Mouse (Mus musculus): ENCODE measurements around the gene Tkt. TPM values are rescaled to one million over a fixed set of nuclear protein-coding genes. Genes with fewer than 3 reads are reported as not detected.

Tkt gene
- 238 and 253 TPM in 2 replicates for polyA plus RNA-seq (2015; fragmentation: Nextera tagmentation; extraction: Ambion mirVana)

DNA sequence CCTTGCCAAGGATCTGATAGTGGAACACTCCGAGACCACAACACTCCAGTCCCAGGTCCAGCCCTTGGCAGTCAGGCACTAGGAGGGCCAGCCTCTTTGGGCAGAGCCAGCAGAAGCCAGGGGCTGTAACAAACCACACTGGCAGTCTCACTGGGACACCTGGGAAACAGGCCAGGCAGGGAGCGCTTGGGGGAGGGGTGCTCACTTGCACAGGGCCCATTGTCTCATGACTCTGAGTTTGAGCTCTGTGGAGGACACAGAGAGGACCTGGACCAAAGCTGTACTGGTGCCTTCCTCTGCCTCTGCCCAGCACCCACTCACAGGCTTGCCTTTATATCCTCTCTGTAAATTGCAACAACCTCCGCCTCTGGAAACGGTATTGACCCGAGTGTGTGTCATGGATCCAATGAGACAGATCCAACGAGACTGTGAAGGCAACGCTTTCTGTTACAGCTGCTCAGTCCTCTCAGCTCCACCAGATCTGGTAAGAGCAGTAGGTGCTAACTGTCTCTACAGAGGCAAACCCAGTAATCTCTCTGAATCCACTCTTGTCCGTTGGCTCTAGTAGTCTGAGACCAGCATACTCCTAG is at the start of gene Tkt:
Gene Tkt (plus strand): TSS at position 229 of the 590 bp plus-strand sequence.
- H3K9me3 ChIP-seq (replicated peaks; ENCODE audit: low read length), result no peaks in the 10 kb centered on the region
- no peak for TF ChIP-seq CTCF (IDR thresholded peaks at IDR 0.05; ENCODE audit: low read depth)
- H3K4me3 ChIP-seq (replicated peaks; ENCODE audit: low read depth, low read length), result peak within 1 kb of the TSS; percentile 65
- H3K9ac ChIP-seq (ENCODE audit: low read depth, low read length), result peak within 1 kb of the TSS; percentile 82
- no peaks in the 10 kb centered on the region for H3K27me3 ChIP-seq (ENCODE audit: insufficient read depth, low read length)
- H3K27ac ChIP-seq, result peak within 1 kb of the TSS; percentile 92
- H3K4me2 ChIP-seq (ENCODE audit: low read length), result peak within 1 kb of the TSS; percentile 97
- H3K4me1 ChIP-seq (replicated peaks; ENCODE audit: insufficient read depth, low read length), result peaks cover 24% of the 10 kb centered on the region
- H3K36me3 ChIP-seq (ENCODE audit: insufficient read depth, low read length), result no peaks in the 10 kb centered on the region
- DNase-seq (ENCODE audit: low spot score), result no peak
- 23% methylated on average over 8 of the region's 8 CpGs for WGBS
- ATAC-seq (replicated peaks; ENCODE audit: low FRiP score, low read depth), result peak; percentile 15; the same call in 1 of the 2 replicates

DNA sequence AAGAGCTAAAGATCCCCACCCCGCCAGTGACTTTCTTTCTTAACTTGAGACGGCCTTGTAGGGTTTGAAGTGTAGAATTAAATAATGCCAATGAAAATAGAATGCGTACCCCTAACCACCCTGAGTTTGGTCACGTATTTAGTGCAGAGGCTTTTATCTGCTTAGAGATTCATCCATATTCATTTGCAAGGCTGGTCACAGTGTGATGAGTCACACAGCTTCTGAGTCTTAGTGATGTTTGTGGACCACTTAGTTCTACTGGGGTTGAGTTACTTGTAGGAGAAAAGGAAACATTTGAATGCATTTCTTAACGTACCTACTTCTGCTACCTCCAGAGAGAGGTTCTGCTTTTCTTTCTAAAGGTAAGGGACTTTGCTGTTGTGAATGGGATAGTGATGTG is 43.2 kb upstream of the Tkt start:
- H3K9ac ChIP-seq (ENCODE audit: low read depth, low read length), result no peak overlapping the region
- H3K4me2 ChIP-seq (ENCODE audit: low read length), result no peak overlapping the region
- 90% methylated on average over 5 of the region's 5 CpGs for WGBS
- no peak overlapping the region for H3K27ac ChIP-seq
- H3K9me3 ChIP-seq (replicated peaks; ENCODE audit: low read length), result no peaks in the 10 kb centered on the region
- no peaks in the 10 kb centered on the region for H3K27me3 ChIP-seq (ENCODE audit: insufficient read depth, low read length)
- H3K4me3 ChIP-seq (replicated peaks; ENCODE audit: low read depth, low read length), result no peak overlapping the region
- no peaks in the 10 kb centered on the region for H3K4me1 ChIP-seq (replicated peaks; ENCODE audit: insufficient read depth, low read length)
- ATAC-seq (replicated peaks; ENCODE audit: low FRiP score, low read depth) (no peak), DNase-seq (ENCODE audit: low spot score) (no peak)
- H3K36me3 ChIP-seq (ENCODE audit: insufficient read depth, low read length), result peaks cover 32% of the 10 kb centered on the region; the same call in 1 of the 2 replicates
- no peak for TF ChIP-seq CTCF (IDR thresholded peaks at IDR 0.05; ENCODE audit: low read depth)

DNA sequence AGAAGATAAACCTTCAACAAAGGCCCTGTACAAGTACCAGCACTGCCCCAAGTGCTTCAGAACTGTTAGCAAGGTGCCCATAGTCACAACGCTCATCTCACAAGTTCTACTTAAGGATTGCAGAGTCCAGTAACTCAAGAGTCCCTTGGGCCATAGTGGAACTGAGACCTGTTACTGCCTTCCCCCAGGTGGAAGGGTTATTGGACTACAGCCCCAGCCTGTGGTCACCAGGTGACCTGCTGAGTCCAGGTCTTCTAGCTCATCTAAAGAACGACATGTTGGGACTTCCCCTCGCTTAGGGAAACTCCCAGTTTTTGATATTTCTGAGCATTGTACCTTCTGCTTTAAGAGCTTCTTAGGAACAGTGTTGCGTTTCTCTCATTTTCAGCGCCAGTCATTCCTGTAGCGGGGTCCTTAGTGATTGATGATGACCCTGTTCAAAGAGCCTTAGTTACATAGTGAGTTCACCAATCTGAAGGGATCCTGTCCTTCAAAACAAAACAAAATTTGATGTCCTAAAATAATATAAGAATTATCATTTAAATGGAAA is 37.9 kb upstream of the Tkt start:
- Histone ChIP-seq H3K4me1 (replicated peaks; ENCODE audit: insufficient read depth, low read length) (no peaks in the 10 kb centered on the region), H3K9me3 (replicated peaks; ENCODE audit: low read length) (no peaks in the 10 kb centered on the region), H3K4me3 (replicated peaks; ENCODE audit: low read depth, low read length) (no peak overlapping the region), H3K27me3 (ENCODE audit: insufficient read depth, low read length) (no peaks in the 10 kb centered on the region), H3K27ac (no peak overlapping the region), H3K36me3 (ENCODE audit: insufficient read depth, low read length) (peaks cover 35% of the 10 kb centered on the region), H3K9ac (ENCODE audit: low read depth, low read length) (no peak overlapping the region), H3K4me2 (ENCODE audit: low read length) (no peak overlapping the region)
- ATAC-seq (replicated peaks; ENCODE audit: low FRiP score, low read depth) (no peak), DNase-seq (ENCODE audit: low spot score) (no peak)
- TF ChIP-seq CTCF (IDR thresholded peaks at IDR 0.05; ENCODE audit: low read depth), result no peak
- 93% methylated on average over 6 of the region's 6 CpGs for WGBS

DNA sequence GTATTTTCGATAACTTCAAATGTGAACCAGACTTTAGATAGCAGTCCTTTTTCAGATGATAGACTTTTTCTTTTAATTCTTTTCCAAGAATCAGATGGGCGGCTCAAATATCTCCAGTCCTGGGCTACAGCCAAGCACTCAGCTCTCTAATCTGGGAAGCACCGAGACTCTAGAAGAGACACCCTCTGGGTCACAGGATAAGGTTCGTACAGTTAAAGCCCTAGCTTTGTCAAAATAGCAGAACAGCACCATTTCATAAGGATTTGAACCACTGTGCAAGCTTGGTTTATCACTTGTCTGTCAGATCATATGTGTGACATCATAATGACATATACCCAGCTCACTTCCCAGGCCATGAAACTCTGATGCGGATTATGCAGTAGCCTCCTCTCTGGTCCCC is 35.3 kb upstream of the Tkt start:
- H3K36me3 ChIP-seq (ENCODE audit: insufficient read depth, low read length), result peaks cover 23% of the 10 kb centered on the region
- H3K4me1 ChIP-seq (replicated peaks; ENCODE audit: insufficient read depth, low read length), result no peaks in the 10 kb centered on the region
- WGBS, result 79% methylated on average over 5 of the region's 5 CpGs
- no peak overlapping the region for H3K27ac ChIP-seq
- no peaks in the 10 kb centered on the region for H3K27me3 ChIP-seq (ENCODE audit: insufficient read depth, low read length)
- no peaks in the 10 kb centered on the region for H3K9me3 ChIP-seq (replicated peaks; ENCODE audit: low read length)
- H3K4me2 ChIP-seq (ENCODE audit: low read length), result no peak overlapping the region
- no peak overlapping the region for H3K4me3 ChIP-seq (replicated peaks; ENCODE audit: low read depth, low read length)
- no peak for DNase-seq (ENCODE audit: low spot score)
- TF ChIP-seq CTCF (IDR thresholded peaks at IDR 0.05; ENCODE audit: low read depth), result no peak
- ATAC-seq (replicated peaks; ENCODE audit: low FRiP score, low read depth), result no peak
- no peak overlapping the region for H3K9ac ChIP-seq (ENCODE audit: low read depth, low read length)

DNA sequence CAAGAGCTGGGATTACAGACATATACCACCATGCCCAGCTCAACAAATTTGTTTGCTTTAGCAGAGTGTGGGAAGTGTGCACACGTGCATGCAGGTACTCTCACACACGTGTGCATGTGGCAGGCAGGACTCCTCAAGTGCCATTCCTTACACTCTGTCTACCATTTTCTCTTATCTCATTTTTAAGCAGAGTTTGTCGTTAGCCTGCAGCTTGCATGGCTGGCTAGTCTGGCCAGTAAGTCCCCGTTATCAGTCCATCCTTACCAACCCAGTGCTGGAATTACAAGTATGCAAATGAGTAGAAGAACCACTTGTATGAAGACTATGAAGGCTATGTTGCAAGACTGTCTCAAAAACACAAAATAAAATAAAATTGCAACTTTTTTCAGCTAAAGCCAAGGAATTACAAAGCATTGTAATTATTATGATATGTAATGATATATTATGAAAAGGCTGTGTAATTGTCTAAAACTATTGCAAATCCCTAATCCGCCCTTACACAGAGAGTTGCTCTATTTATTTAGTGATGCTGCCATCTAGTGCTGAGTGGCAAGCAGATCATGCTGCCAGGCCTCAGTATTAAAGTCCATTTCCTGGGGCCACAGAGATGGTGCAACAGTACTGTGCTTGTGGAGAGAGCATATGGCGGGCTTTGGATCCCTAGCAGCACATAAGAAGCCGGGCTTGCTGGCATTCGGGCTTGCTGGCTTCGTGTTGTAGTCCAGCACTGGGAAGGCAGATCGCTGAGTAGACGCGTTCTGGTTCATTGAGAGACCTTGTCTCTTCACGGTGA is 32.0 kb upstream of the Tkt start:
- DNase-seq (ENCODE audit: low spot score) (peak; percentile 67), ATAC-seq (replicated peaks; ENCODE audit: low FRiP score, low read depth) (0 out of 2 replicates have a peak, but pooled peaks have one; percentile 36)
- H3K9ac ChIP-seq (ENCODE audit: low read depth, low read length), result no peak overlapping the region
- no peaks in the 10 kb centered on the region for H3K9me3 ChIP-seq (replicated peaks; ENCODE audit: low read length)
- H3K27ac ChIP-seq, result no peak overlapping the region
- H3K36me3 ChIP-seq (ENCODE audit: insufficient read depth, low read length), result peaks cover 38% of the 10 kb centered on the region
- H3K4me2 ChIP-seq (ENCODE audit: low read length), result no peak overlapping the region
- no peaks in the 10 kb centered on the region for H3K27me3 ChIP-seq (ENCODE audit: insufficient read depth, low read length)
- no peaks in the 10 kb centered on the region for H3K4me1 ChIP-seq (replicated peaks; ENCODE audit: insufficient read depth, low read length)
- peak; percentile 71 for TF ChIP-seq CTCF (IDR thresholded peaks at IDR 0.05; ENCODE audit: low read depth)
- H3K4me3 ChIP-seq (replicated peaks; ENCODE audit: low read depth, low read length), result no peak overlapping the region
- 86% methylated on average over 13 of the region's 13 CpGs for WGBS

DNA sequence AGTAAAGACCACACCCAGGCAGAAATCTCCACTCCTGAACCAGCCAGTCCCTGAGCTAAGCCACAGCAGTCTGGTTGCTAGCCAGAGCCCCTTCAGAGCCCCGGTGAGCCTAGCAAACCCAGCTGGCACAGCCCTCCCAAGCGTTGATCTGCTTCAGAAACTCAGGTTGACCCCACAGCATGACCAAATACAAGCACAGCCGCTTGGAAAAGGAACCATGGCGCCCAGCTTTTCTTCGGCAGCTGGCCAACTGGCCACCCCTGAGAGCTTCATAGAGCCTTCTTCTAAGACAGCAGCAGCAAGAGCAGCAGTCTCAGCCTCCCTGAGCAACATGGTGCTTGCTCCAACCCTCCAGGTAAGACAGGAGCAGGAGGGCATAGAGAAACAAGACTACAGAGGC is 28.8 kb upstream of the Tkt start:
- Histone ChIP-seq H3K36me3 (ENCODE audit: insufficient read depth, low read length) (peaks cover 54% of the 10 kb centered on the region), H3K9me3 (replicated peaks; ENCODE audit: low read length) (no peaks in the 10 kb centered on the region), H3K4me3 (replicated peaks; ENCODE audit: low read depth, low read length) (no peak overlapping the region), H3K9ac (ENCODE audit: low read depth, low read length) (no peak overlapping the region), H3K4me2 (ENCODE audit: low read length) (no peak overlapping the region), H3K27ac (no peak overlapping the region), H3K4me1 (replicated peaks; ENCODE audit: insufficient read depth, low read length) (no peaks in the 10 kb centered on the region), H3K27me3 (ENCODE audit: insufficient read depth, low read length) (no peaks in the 10 kb centered on the region)
- 90% methylated on average over 5 of the region's 5 CpGs for WGBS
- no peak for ATAC-seq (replicated peaks; ENCODE audit: low FRiP score, low read depth)
- no peak for TF ChIP-seq CTCF (IDR thresholded peaks at IDR 0.05; ENCODE audit: low read depth)
- no peak for DNase-seq (ENCODE audit: low spot score)

Measured in kidney, postnatal 0 days (tissue).